Mouse (Mus musculus) cerebellum, adult 9-10 months (tissue): ENCODE measurements around the gene Aoah.

Experiments used
- DNase-seq: peaks from one replicate; pipeline ENCODE4 v3.0.0; 2022

Gene Aoah

DNA sequence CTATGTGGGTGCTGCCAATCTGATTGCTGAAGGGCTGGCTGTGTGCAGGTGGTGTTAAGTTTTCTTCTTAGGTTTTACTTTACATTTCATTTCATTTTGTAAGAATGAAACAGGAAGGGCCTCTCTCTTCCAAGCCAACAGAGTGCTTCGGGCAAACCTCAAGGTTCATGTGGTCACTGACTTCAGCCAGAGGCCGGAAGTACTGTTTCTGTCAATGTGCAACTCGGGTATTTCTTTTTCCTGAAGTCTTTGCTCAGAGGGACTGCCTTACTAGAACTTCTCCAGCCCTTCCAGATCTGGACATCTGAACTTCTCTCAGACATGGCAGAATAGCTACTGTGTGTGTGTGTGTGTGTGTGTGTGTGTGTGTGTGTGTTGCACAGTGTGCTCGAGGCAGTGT lies at the start of gene Aoah:
Gene Aoah (plus strand): TSS at position 213 of the 400 bp plus-strand sequence.
- DNase-seq = no peak

- DNase-seq = no peak
Measured at GRCm38 (mm10) chr13:20754843-20755242, 39.1 kb upstream of the Aoah start.

- DNase-seq = no peak
Measured at GRCm38 (mm10) chr13:20783648-20784047, 10.3 kb upstream of the Aoah start.

DNA sequence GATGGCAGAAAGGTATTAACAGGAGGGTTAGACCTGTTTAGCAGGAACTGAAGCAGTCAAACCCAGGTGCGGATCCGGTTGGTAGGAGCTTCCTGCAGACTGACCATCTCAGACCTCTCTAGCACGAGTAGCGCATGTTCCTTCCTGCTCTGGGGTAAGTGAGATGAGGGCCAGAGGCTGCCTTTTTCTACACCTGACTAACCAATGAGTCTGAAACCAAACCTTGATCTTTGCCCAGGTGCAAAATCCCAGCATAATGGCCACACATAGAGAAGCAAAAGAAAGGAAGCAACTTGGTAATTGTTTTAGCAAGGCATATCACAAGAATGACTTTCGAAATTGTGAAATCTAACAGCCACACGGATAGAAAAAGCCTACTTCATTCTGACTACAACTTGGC lies 9.9 kb upstream of the Aoah start:
- no peak for DNase-seq

DNA sequence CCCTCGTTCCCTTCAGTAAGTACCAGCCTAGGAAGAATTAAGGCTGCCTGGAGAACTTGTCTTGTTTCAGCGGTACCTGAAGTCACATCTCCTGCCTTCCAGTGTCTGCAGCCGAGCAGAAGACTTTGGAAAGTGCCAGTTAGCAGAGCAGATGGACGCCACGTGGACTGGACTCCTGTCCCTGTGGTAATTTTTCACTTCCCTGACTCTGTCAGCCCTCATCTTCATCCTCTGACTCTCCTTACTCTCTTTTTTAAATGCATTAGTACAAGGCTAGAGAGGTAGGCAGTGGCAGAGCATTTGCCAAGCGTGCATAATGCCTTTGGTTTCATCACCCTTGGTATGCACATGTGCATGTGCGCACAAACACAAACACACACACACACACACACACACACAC lies 8.0 kb upstream of the Aoah start:
- DNase-seq = peak; percentile 34

GRCm38 (mm10) chr13:20786825-20787245 lies 7.1 kb upstream of the Aoah start:
- no peak for DNase-seq

- no peak for DNase-seq
Measured at GRCm38 (mm10) chr13:20787952-20788351, 6.0 kb upstream of the Aoah start.

GRCm38 (mm10) chr13:20796651-20797050 lies 2.7 kb downstream of the Aoah start:
- no peak for DNase-seq

- no peak for DNase-seq
Measured at GRCm38 (mm10) chr13:20798536-20798935, 4.6 kb downstream of the Aoah start.

- no peak for DNase-seq
Measured at GRCm38 (mm10) chr13:20799772-20800171, 5.9 kb downstream of the Aoah start.

DNA sequence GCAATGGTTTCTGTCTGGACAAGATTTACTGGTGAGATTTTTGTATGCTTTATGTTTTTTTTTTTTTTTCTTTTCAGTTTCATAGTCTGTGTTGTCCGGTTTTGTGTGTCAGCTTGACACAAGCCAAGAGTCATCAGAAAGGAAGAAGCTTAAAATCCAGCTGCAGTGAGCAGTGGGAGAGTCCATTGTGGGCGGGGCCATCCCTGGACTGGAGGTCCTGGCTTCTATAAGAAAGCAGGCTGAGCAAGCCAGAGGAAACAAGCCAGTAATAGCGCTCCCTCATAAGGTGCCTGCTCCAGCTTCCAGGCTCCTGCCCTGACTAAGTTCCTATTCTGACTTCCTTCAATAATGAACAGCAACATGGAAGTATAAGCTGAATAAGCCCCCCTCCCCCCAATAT lies 6.7 kb downstream of the Aoah start:
- no peak for DNase-seq

DNA sequence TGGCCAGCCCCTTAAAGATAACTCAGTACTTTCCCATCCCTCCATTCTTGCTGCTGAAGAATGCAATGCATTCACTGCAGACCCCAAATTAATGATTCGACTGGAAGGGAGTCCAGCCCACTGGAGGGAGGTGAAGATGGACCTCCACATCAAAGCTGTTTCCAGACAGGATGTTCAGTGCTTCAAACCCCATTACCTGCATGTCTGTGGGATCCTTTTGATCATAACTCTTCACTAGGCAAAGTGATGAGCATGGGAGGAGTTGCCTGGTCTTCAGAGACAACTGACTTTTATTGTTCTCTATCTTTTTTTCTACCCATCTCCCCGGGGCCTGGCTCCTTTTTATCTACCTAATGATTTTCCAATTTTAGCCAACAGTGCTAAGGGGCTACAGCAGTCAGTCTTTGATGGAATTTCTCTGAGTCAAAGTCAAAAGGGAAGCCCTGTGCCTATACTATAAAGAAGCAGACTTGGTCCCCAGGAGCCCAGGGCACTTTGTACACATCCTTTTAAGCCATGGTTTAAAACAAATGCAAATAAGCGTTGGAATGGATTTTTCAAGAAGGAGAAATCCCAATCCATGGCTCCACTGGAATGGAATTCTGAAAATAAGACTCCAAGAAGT lies 18.0 kb downstream of the Aoah start:
- no peak for DNase-seq

DNA sequence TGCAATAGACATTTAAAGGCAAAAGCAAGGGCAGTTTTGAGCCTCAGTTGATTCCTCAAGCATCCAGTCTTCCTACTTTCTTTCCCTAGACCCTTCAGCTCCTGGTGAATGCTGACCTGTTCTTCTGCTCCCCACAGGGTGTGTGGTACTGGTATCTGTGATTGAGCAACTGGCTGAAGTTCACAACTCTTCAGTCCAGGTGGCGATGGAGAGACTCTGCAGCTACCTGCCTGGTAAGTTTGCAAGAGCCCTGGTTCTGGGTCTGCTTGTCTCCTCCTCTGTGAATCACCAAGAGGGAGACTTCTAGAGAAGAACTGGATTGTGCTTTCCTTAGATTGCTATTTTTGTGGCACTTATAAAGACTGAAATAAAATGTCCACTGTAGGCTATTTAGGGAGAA lies 22.5 kb downstream of the Aoah start:
- no peak for DNase-seq

DNA sequence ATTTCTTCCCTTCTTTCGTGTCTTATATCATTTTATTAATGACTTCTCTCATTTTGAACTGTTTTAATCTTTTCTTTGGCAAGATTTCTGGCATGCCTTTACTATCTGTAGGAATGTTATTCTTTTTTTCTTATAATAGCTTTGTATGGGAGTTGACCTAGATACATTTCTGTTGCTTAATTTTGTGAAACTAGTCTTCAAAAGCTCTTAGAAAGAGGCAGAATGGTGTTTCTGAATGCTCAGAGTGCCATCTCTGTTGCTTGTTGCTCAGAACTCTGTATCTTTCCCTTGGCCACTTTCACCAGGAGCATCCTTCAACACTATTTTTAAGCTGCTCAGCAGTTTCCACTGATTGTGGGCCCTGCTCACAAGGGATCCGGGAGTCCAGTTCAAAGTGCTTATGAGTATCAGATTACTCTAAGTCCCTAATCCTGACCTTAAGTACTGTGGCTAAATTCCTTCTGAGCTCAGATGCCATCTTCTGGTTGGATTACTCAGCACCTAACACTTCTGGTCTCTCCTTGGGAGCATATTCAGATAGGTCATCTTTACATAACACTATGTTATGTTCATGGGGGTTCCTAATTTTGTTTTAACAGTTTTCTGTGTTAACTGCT lies 26.9 kb downstream of the Aoah start:
- DNase-seq = no peak

- DNase-seq = no peak
Measured at GRCm38 (mm10) chr13:20828728-20829127, 34.8 kb downstream of the Aoah start.

GRCm38 (mm10) chr13:20829181-20829900 lies 35.4 kb downstream of the Aoah start:
- DNase-seq = no peak

- no peak for DNase-seq
Measured at GRCm38 (mm10) chr13:20855893-20856292, 62.0 kb downstream of the Aoah start.

DNA sequence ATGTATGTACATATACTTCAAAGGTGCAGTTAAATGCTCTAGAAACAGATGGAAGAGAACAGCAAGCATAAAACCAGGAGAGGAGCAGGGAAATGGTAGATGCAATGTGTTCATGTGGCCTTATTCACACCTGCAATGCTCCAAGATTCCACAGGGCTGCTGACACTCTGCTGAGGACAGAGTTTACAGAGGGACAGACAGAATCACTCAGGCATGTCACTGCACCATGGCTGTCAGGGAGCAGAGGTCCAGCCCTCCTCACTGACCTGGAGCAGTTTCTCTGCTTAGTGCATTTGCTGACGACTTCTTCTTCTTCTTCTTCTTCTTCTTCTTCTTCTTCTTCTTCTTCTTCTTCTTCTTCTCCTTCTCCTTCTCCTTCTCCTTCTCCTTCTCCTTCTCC lies 105.5 kb downstream of the Aoah start:
- DNase-seq = no peak

DNA sequence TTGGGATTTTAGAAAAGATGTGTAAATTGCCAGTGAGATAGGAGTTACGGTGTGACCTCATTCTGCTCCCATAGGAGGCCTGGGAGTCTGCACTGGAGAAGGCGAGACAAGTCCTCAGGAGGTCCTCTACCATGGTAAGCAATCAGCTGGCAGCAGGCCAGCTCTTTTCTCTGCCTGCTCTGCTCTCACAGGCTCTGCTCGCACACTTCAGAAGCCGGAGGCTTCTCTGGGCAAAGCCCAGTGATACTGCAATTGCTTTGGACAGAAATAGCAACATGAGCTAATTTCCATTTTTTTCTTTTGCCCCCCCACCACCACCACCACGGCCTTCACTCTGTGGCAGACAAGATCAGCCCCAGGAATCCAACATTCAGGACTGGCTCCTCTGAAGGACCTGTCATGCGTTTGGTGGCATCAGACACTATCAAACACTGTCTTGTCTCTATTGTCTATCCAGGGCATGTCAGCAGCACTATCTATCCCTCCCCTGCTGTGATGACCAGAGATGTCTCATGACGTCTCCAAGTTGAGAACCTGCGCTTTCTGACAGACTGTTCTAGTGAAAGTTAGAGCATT lies 106.6 kb downstream of the Aoah start:
- peak; percentile 71 for DNase-seq

DNA sequence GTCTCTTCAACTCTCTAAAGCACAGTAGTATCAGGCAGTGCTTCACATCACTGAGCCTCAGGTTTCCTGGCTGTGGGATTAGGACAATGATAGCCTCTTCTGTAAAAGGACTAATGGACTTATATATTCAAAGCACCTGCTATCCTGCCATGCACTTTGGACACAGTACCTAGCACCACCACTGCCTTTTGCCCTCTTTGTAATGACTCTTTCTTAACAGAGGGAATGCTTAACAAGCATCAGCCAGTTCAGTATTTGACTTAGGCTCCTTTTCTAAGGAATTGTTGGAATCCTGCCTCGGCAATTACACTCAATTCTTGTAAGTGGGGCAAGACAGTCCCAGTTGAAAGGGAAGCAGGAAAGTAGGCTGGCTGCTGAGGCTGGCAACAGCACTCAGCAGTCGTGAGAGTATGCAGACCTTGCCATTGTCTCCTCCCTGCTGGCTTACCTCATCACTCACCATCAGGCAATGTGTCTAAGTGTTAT lies 107.1 kb downstream of the Aoah start:
- peak; percentile 41 for DNase-seq

- DNase-seq = no peak
Measured at GRCm38 (mm10) chr13:20901634-20902135, 107.8 kb downstream of the Aoah start.

- DNase-seq = no peak
Measured at GRCm38 (mm10) chr13:20904118-20904517, 110.2 kb downstream of the Aoah start.

- no peak for DNase-seq
Measured at GRCm38 (mm10) chr13:20905195-20905594, 111.3 kb downstream of the Aoah start.
